Comparison of ENCODE assay signal across 10 mouse cellular contexts in the genomic region with DNA sequence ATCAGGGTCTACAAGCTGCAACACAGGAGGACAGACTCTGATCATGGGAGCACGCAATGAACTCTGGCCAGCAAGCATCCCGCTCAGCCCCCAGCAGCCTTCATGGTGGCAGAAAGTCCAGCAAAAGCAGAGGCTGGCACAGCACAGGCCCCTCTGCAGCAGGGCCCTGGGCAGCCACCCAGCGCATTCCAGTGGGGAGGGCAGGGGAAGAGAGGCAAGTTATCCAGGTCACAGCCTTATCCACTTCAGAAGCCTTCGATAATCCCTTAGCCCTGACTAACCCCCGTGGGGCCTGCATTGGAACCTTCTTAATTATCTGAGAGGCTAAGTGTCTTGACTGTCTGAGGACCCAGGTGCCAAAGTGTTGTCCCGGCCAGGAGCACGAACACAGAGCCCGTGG. TPM values are rescaled to one million over a fixed set of nuclear protein-coding genes. Genes with fewer than 3 reads are reported as not detected.
DNase-seq lines count a peak whose midpoint lies in the region; ATAC-seq and TF ChIP-seq lines count a peak whose summit lies in the region.
"Had no signal": no experiment of that assay in that cellular context is flagged by ENCODE, and none has a peak within 500 bp of the region (broad histone marks: within the 10 kb centered on the region; RNA-seq: fewer than 3 reads in every experiment).

No protein-coding gene starts in this region.

- peaks cover 10% of the 10 kb centered on the region; the same call in 1 of the 2 replicates for H3K4me1 ChIP-seq in kidney, embryonic 15.5 days
- peaks cover 9% of the 10 kb centered on the region for H3K4me1 ChIP-seq in embryonic facial prominence, embryonic 12.5 days
- 0 out of 2 replicates have a peak, but pooled peaks cover 2% of the 10 kb centered on the region for H3K4me1 ChIP-seq in intestine, postnatal 0 days (replicated peaks; ENCODE audit: control insufficient read depth, insufficient read depth, low read length)

- H3K9ac ChIP-seq in kidney, embryonic 15.5 days: no peak overlapping the region
- H3K9ac ChIP-seq in embryonic facial prominence, embryonic 12.5 days: no peak overlapping the region
- H3K9ac ChIP-seq in intestine, postnatal 0 days (ENCODE audit: low read depth, low read length): no peak overlapping the region
- H3K9ac ChIP-seq: stomach, embryonic 15.5 days had no signal

- intact Hi-C loops in heart, postnatal 14 days (cut with DNase I): no loop called here

- 0 out of 2 replicates have a peak, but pooled peaks cover 2% of the 10 kb centered on the region for H3K9me3 ChIP-seq in kidney, embryonic 15.5 days (replicated peaks)
- H3K9me3 ChIP-seq in embryonic facial prominence, embryonic 12.5 days: peaks cover 6% of the 10 kb centered on the region; the same call in 1 of the 2 replicates
- H3K9me3 ChIP-seq in intestine, postnatal 0 days (ENCODE audit: control insufficient read depth): no peaks in the 10 kb centered on the region
- H3K9me3 ChIP-seq: stomach, embryonic 15.5 days had no signal

- peak; percentile 77 for DNase-seq in kidney, adult 11 months
- peak; percentile 66 to 81 for DNase-seq in heart, postnatal 14 days
- peak; percentile 28 for DNase-seq in ovary, postnatal 10 days (ENCODE audit: low spot score)
- no peak for DNase-seq in urinary bladder, postnatal 14 days (ENCODE audit: low spot score)

- H3K4me2 ChIP-seq in kidney, embryonic 15.5 days: no peak overlapping the region
- no peak overlapping the region for H3K4me2 ChIP-seq in embryonic facial prominence, embryonic 12.5 days (replicated peaks)
- no peak overlapping the region for H3K4me2 ChIP-seq in intestine, postnatal 0 days (replicated peaks; ENCODE audit: low read depth)
- H3K4me2 ChIP-seq: stomach, embryonic 15.5 days had no signal

- no peak for TF ChIP-seq CTCF in intestine, postnatal 0 days (IDR thresholded peaks at IDR 0.05; ENCODE audit: low read depth)

- H3K27me3 ChIP-seq in kidney, embryonic 15.5 days: no peaks in the 10 kb centered on the region
- no peaks in the 10 kb centered on the region for H3K27me3 ChIP-seq in embryonic facial prominence, embryonic 12.5 days
- no peaks in the 10 kb centered on the region for H3K27me3 ChIP-seq in intestine, postnatal 0 days (replicated peaks; ENCODE audit: control insufficient read depth, insufficient read depth, low read length)
- H3K27me3 ChIP-seq: stomach, embryonic 15.5 days had no signal

- H3K27ac ChIP-seq in kidney, embryonic 15.5 days: no peak overlapping the region
- H3K27ac ChIP-seq in embryonic facial prominence, embryonic 12.5 days: no peak overlapping the region
- no peak overlapping the region for H3K27ac ChIP-seq in intestine, postnatal 0 days (ENCODE audit: low read depth, low read length)
- H3K27ac ChIP-seq: stomach, embryonic 15.5 days had no signal

- H3K4me3 ChIP-seq in kidney, embryonic 15.5 days (replicated peaks): no peak overlapping the region
- H3K4me3 ChIP-seq in embryonic facial prominence, embryonic 12.5 days: no peak overlapping the region
- H3K4me3 ChIP-seq in intestine, postnatal 0 days (ENCODE audit: low read depth, low read length): no peak overlapping the region
- H3K4me3 ChIP-seq: stomach, embryonic 15.5 days had no signal

- no peak; the same call in 1 of the 2 replicates for ATAC-seq in kidney, embryonic 15.5 days (replicated peaks; ENCODE audit: low FRiP score)
- ATAC-seq in embryonic facial prominence, embryonic 12.5 days (ENCODE audit: insufficient number of reproducible peaks, insufficient read depth, low FRiP score, low TSS enrichment): peak; percentile 41; the same call in 1 of the 2 replicates
- ATAC-seq in intestine, postnatal 0 days: no peak
- no peak for ATAC-seq in megakaryocyte progenitor cell, adult 5-6 weeks (replicated peaks; ENCODE audit: poor library complexity)

- H3K36me3 ChIP-seq in kidney, embryonic 15.5 days: no peaks in the 10 kb centered on the region
- H3K36me3 ChIP-seq in embryonic facial prominence, embryonic 12.5 days: no peaks in the 10 kb centered on the region
- H3K36me3 ChIP-seq in intestine, postnatal 0 days (ENCODE audit: control insufficient read depth, insufficient read depth): no peaks in the 10 kb centered on the region
- H3K36me3 ChIP-seq: stomach, embryonic 15.5 days had no signal

- 44% methylated on average over 8 of the region's 8 CpGs for WGBS in kidney, embryonic 15.5 days
- WGBS in embryonic facial prominence, embryonic 12.5 days: 39% methylated on average over 8 of the region's 8 CpGs
- WGBS in intestine, postnatal 0 days: 42% methylated on average over 8 of the region's 8 CpGs

RNA-seq across cellular contexts. Expression of a gene that starts 43.6 kb away (rescaled TPM):
- 0.21 TPM in 1 of 2 replicates, not detected in the other for polyA plus RNA-seq in kidney, embryonic 15.5 days (2015; fragmentation: Nextera tagmentation; extraction: Ambion mirVana)
- polyA plus RNA-seq in embryonic facial prominence, embryonic 12.5 days (2016; fragmentation: Nextera tagmentation; extraction: Ambion mirVana): 0.13 and 0.32 TPM in 2 replicates
- under 1 TPM in 1 of 2 experiments, not detected in 1; 0.17 TPM for total RNA-seq in heart, postnatal 14 days (2021)
- polyA plus RNA-seq in intestine, postnatal 0 days (2015; fragmentation: Nextera tagmentation; extraction: Ambion mirVana): 1.5 and 2.3 TPM in 2 replicates
- total RNA-seq in megakaryocyte progenitor cell, adult 5-6 weeks (2015): not detected in 2 replicates
- total RNA-seq in megakaryocyte progenitor cell, adult 5-6 weeks (2017): not detected in 2 replicates
- total RNA-seq: liver, adult 2 months had no signal
- polyA plus RNA-seq: liver, adult 2 months had no signal

RNA-seq across cellular contexts. Expression of a gene that starts 44.2 kb away (rescaled TPM):
- 0.38 and 0.55 TPM in 2 replicates for polyA plus RNA-seq in kidney, embryonic 15.5 days (2015; fragmentation: Nextera tagmentation; extraction: Ambion mirVana)
- polyA plus RNA-seq in embryonic facial prominence, embryonic 12.5 days (2016; fragmentation: Nextera tagmentation; extraction: Ambion mirVana): 0.82 and 0.84 TPM in 2 replicates
- total RNA-seq in heart, postnatal 14 days (2021): 10 to 100 TPM; 22.4 to 30.4 TPM
- 0.22 and 0.39 TPM in 2 replicates for polyA plus RNA-seq in intestine, postnatal 0 days (2015; fragmentation: Nextera tagmentation; extraction: Ambion mirVana)
- total RNA-seq in megakaryocyte progenitor cell, adult 5-6 weeks (2015): not detected in 2 replicates
- not detected in 2 replicates for total RNA-seq in megakaryocyte progenitor cell, adult 5-6 weeks (2017)
- total RNA-seq: liver, adult 2 months had no signal
- polyA plus RNA-seq: liver, adult 2 months had no signal

RNA-seq across cellular contexts. Expression of a gene that starts 54.7 kb away (rescaled TPM):
- not detected in 2 replicates for polyA plus RNA-seq in kidney, embryonic 15.5 days (2015; fragmentation: Nextera tagmentation; extraction: Ambion mirVana)
- not detected in 2 replicates for polyA plus RNA-seq in embryonic facial prominence, embryonic 12.5 days (2016; fragmentation: Nextera tagmentation; extraction: Ambion mirVana)
- total RNA-seq in heart, postnatal 14 days (2021): not detected
- not detected in 2 replicates for polyA plus RNA-seq in intestine, postnatal 0 days (2015; fragmentation: Nextera tagmentation; extraction: Ambion mirVana)
- total RNA-seq in megakaryocyte progenitor cell, adult 5-6 weeks (2015): not detected in 2 replicates
- not detected in 2 replicates for total RNA-seq in megakaryocyte progenitor cell, adult 5-6 weeks (2017)
- total RNA-seq: liver, adult 2 months had no signal
- polyA plus RNA-seq: liver, adult 2 months; stomach, embryonic 15.5 days had no signal

RNA-seq across cellular contexts. Expression of a gene that starts 58.6 kb away (rescaled TPM):
- polyA plus RNA-seq in kidney, embryonic 15.5 days (2015; fragmentation: Nextera tagmentation; extraction: Ambion mirVana): 0.30 and 0.48 TPM in 2 replicates
- polyA plus RNA-seq in embryonic facial prominence, embryonic 12.5 days (2016; fragmentation: Nextera tagmentation; extraction: Ambion mirVana): not detected in 2 replicates
- total RNA-seq in heart, postnatal 14 days (2021): 1 to 10 TPM; 1.4 TPM
- 0.30 and 0.52 TPM in 2 replicates for polyA plus RNA-seq in intestine, postnatal 0 days (2015; fragmentation: Nextera tagmentation; extraction: Ambion mirVana)
- not detected in 2 replicates for total RNA-seq in megakaryocyte progenitor cell, adult 5-6 weeks (2015)
- not detected in 2 replicates for total RNA-seq in megakaryocyte progenitor cell, adult 5-6 weeks (2017)
- total RNA-seq: liver, adult 2 months had no signal
- polyA plus RNA-seq: liver, adult 2 months; stomach, embryonic 15.5 days had no signal
